Mouse (Mus musculus): ENCODE results near the gene Kif27.

DNA sequence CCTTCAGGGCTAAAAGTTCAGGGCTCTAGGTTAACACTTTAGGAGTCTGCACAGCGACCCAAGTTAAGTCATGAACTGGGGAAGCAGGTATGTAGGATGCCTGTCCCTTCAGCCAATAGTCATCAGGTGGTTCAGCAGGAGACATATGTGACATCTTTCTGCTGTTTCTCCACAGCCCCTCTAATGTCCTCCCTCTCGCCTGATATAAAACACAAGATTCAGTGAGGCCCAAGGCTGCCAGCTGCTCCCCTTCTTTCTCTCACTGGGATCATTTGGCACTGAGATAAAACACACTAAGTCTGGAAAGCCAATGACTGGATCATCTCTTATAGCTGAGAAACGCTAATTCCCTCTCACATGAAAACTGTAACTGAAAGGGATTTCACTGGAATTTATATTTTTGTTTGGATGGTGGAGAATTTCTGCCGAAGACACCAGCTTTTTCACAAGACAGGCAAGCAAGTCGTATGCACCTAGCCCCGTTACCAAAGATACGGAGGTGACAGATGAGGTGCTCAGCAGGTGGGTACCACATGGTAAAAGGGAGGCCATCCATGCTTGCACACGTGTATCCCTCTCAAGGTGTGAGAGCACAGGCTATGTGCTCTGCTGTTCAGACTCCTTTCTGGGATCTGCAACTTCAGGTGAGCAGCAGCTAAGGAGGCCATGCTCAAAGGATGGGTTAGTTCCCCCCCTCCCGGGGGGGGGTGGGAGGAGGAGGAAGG is 56.3 kb downstream of the Kif27 start:
- TF ChIP-seq CTCF (IDR thresholded peaks at IDR 0.05; ENCODE audit: low read depth, low read length) (no peak), TAL1 (conservative IDR thresholded peaks at IDR 0.05; ENCODE audit: low read depth, low read length) (no peak), GATA1 (IDR thresholded peaks at IDR 0.05; ENCODE audit: borderline replicate concordance, low read length) (no peak), GATA2 (IDR thresholded peaks at IDR 0.05; ENCODE audit: borderline replicate concordance, low read depth, low read length) (no peak)
